Mouse (Mus musculus): ENCODE measurements around the gene Ccdc39.

- no peak for TF ChIP-seq GATA1 (IDR thresholded peaks at IDR 0.05; ENCODE audit: borderline replicate concordance, low read length)
- TF ChIP-seq FLI1 (IDR thresholded peaks at IDR 0.05; ENCODE audit: low read length) = no peak
Observed at GRCm38 (mm10) chr3:33887438-33887837, 43.3 kb upstream of the Ccdc39 start.
